Mouse (Mus musculus): ENCODE results near the gene Pakap. TPM values are rescaled to one million over a fixed set of nuclear protein-coding genes. Genes with fewer than 3 reads are reported as not detected.

The Pakap gene
- polyA plus RNA-seq, 1 experiment from 2014 or later = 17.5 TPM

GRCm38 (mm10) chr4:57854181-57854580 is 286.2 kb downstream of the Pakap start:
- H3K27ac ChIP-seq = no peak overlapping the region
- H3K36me3 ChIP-seq (replicated peaks) = peaks cover 69% of the 10 kb centered on the region
- H3K9me3 ChIP-seq = no peaks in the 10 kb centered on the region
- H3K27me3 ChIP-seq (ENCODE audit: poor library complexity, severe bottlenecking) = no peaks in the 10 kb centered on the region
- no peak for DNase-seq (ENCODE audit: extremely low spot score, low spot score)
- H3K4me3 ChIP-seq = no peak overlapping the region
- WGBS = 93% methylated on average over 6 of the region's 6 CpGs
- H3K4me1 ChIP-seq = peaks cover 20% of the 10 kb centered on the region

GRCm38 (mm10) chr4:57855281-57855941 is 287.4 kb downstream of the Pakap start:
- H3K36me3 ChIP-seq (replicated peaks) = peaks cover 67% of the 10 kb centered on the region
- peaks cover 17% of the 10 kb centered on the region for H3K4me1 ChIP-seq
- DNase-seq (ENCODE audit: extremely low spot score, low spot score) = no peak
- no peaks in the 10 kb centered on the region for H3K9me3 ChIP-seq
- H3K27me3 ChIP-seq (ENCODE audit: poor library complexity, severe bottlenecking) = no peaks in the 10 kb centered on the region
- no peak overlapping the region for H3K4me3 ChIP-seq
- 90% methylated on average over 18 of the region's 18 CpGs for WGBS
- no peak overlapping the region for H3K27ac ChIP-seq

GRCm38 (mm10) chr4:57856673-57857072 is 288.7 kb downstream of the Pakap start:
- 93% methylated on average over 10 of the region's 10 CpGs for WGBS
- H3K27ac ChIP-seq = no peak overlapping the region
- DNase-seq (ENCODE audit: extremely low spot score, low spot score) = no peak
- H3K4me3 ChIP-seq = no peak overlapping the region
- H3K4me1 ChIP-seq = peaks cover 10% of the 10 kb centered on the region
- H3K9me3 ChIP-seq = no peaks in the 10 kb centered on the region
- no peaks in the 10 kb centered on the region for H3K27me3 ChIP-seq (ENCODE audit: poor library complexity, severe bottlenecking)
- H3K36me3 ChIP-seq (replicated peaks) = peaks cover 69% of the 10 kb centered on the region

GRCm38 (mm10) chr4:57860204-57860611 is 292.2 kb downstream of the Pakap start:
- 87% methylated on average over 6 of the region's 6 CpGs for WGBS
- Histone ChIP-seq H3K9me3 (no peaks in the 10 kb centered on the region), H3K27me3 (ENCODE audit: poor library complexity, severe bottlenecking) (no peaks in the 10 kb centered on the region), H3K4me3 (no peak overlapping the region), H3K36me3 (replicated peaks) (peaks cover 58% of the 10 kb centered on the region), H3K4me1 (peaks cover under 1% of the 10 kb centered on the region; the same call in 1 of the 2 replicates), H3K27ac (no peak overlapping the region)
- DNase-seq (ENCODE audit: extremely low spot score, low spot score) = no peak

- no peaks in the 10 kb centered on the region for H3K9me3 ChIP-seq
- H3K4me3 ChIP-seq = no peak overlapping the region
- no peaks in the 10 kb centered on the region for H3K27me3 ChIP-seq (ENCODE audit: poor library complexity, severe bottlenecking)
- H3K4me1 ChIP-seq = peaks cover 10% of the 10 kb centered on the region
- 77% methylated on average over 6 of the region's 6 CpGs for WGBS
- no peak for DNase-seq (ENCODE audit: extremely low spot score, low spot score)
- H3K27ac ChIP-seq = no peak overlapping the region
- peaks cover 48% of the 10 kb centered on the region for H3K36me3 ChIP-seq (replicated peaks)
These were observed 293.2 kb downstream of the Pakap start for GRCm38 (mm10) chr4:57861166-57861565.

GRCm38 (mm10) chr4:57861856-57862255 is 293.9 kb downstream of the Pakap start:
- 94% methylated on average over 8 of the region's 8 CpGs for WGBS
- peaks cover 17% of the 10 kb centered on the region for H3K4me1 ChIP-seq
- H3K4me3 ChIP-seq = no peak overlapping the region
- H3K27me3 ChIP-seq (ENCODE audit: poor library complexity, severe bottlenecking) = no peaks in the 10 kb centered on the region
- no peak overlapping the region for H3K27ac ChIP-seq
- H3K9me3 ChIP-seq = no peaks in the 10 kb centered on the region
- DNase-seq (ENCODE audit: extremely low spot score, low spot score) = no peak
- peaks cover 41% of the 10 kb centered on the region for H3K36me3 ChIP-seq (replicated peaks)

GRCm38 (mm10) chr4:57862269-57862986 is 294.4 kb downstream of the Pakap start:
- Histone ChIP-seq H3K36me3 (replicated peaks) (peaks cover 35% of the 10 kb centered on the region), H3K4me3 (no peak overlapping the region), H3K27ac (no peak overlapping the region), H3K4me1 (peaks cover 22% of the 10 kb centered on the region), H3K9me3 (no peaks in the 10 kb centered on the region), H3K27me3 (ENCODE audit: poor library complexity, severe bottlenecking) (no peaks in the 10 kb centered on the region)
- whole genome bisulfite sequencing = 85% methylated on average over 9 of the region's 9 CpGs
- no peak for DNase-seq (ENCODE audit: extremely low spot score, low spot score)

- Histone ChIP-seq H3K4me3 (no peak overlapping the region), H3K4me1 (peaks cover 26% of the 10 kb centered on the region), H3K27ac (no peak overlapping the region), H3K9me3 (no peaks in the 10 kb centered on the region), H3K36me3 (replicated peaks) (peaks cover 2% of the 10 kb centered on the region), H3K27me3 (ENCODE audit: poor library complexity, severe bottlenecking) (no peaks in the 10 kb centered on the region)
- 19% methylated on average over 2 of the region's 2 CpGs for WGBS
- DNase-seq (ENCODE audit: extremely low spot score, low spot score) = no peak
These were observed 298.1 kb downstream of the Pakap start for GRCm38 (mm10) chr4:57866088-57866487.

- Histone ChIP-seq H3K36me3 (replicated peaks) (no peaks in the 10 kb centered on the region; the same call in 1 of the 2 replicates), H3K4me3 (no peak overlapping the region), H3K4me1 (peaks cover 26% of the 10 kb centered on the region), H3K27ac (no peak overlapping the region), H3K9me3 (no peaks in the 10 kb centered on the region), H3K27me3 (ENCODE audit: poor library complexity, severe bottlenecking) (no peaks in the 10 kb centered on the region)
- no peak for DNase-seq (ENCODE audit: extremely low spot score, low spot score)
- WGBS = 79% methylated on average over 9 of the region's 9 CpGs
These were observed 299.0 kb downstream of the Pakap start for GRCm38 (mm10) chr4:57866990-57867389.

- H3K4me3 ChIP-seq = no peak overlapping the region
- H3K4me1 ChIP-seq = peaks cover 26% of the 10 kb centered on the region
- H3K36me3 ChIP-seq (replicated peaks) = no peaks in the 10 kb centered on the region; the same call in 1 of the 2 replicates
- no peaks in the 10 kb centered on the region for H3K27me3 ChIP-seq (ENCODE audit: poor library complexity, severe bottlenecking)
- WGBS = 55% methylated on average over 10 of the region's 10 CpGs
- H3K27ac ChIP-seq = no peak overlapping the region; the same call in 1 of the 2 replicates
- no peak for DNase-seq (ENCODE audit: extremely low spot score, low spot score)
- no peaks in the 10 kb centered on the region for H3K9me3 ChIP-seq
These were observed 299.5 kb downstream of the Pakap start for GRCm38 (mm10) chr4:57867454-57867853.

GRCm38 (mm10) chr4:57879137-57879536 is 311.2 kb downstream of the Pakap start:
- no peaks in the 10 kb centered on the region for H3K9me3 ChIP-seq
- H3K36me3 ChIP-seq (replicated peaks) = no peaks in the 10 kb centered on the region
- 0 out of 2 replicates have a peak, but pooled peaks cover 2% of the 10 kb centered on the region for H3K4me1 ChIP-seq
- H3K4me3 ChIP-seq = no peak overlapping the region
- DNase-seq (ENCODE audit: extremely low spot score, low spot score) = no peak
- H3K27me3 ChIP-seq (ENCODE audit: poor library complexity, severe bottlenecking) = no peaks in the 10 kb centered on the region
- WGBS = 89% methylated on average over 5 of the region's 5 CpGs
- no peak overlapping the region for H3K27ac ChIP-seq

GRCm38 (mm10) chr4:57879804-57880357 is 311.9 kb downstream of the Pakap start:
- Histone ChIP-seq H3K27ac (no peak overlapping the region), H3K4me3 (no peak overlapping the region), H3K36me3 (replicated peaks) (no peaks in the 10 kb centered on the region), H3K4me1 (0 out of 2 replicates have a peak, but pooled peaks cover 2% of the 10 kb centered on the region), H3K27me3 (ENCODE audit: poor library complexity, severe bottlenecking) (no peaks in the 10 kb centered on the region), H3K9me3 (no peaks in the 10 kb centered on the region)
- DNase-seq (ENCODE audit: extremely low spot score, low spot score) = peak; percentile 74
- 14% methylated on average over 6 of the region's 6 CpGs for WGBS

Data from forebrain, embryonic 10.5 days (tissue).